Mouse (Mus musculus) heart, postnatal 14 days (tissue): Measurements from ENCODE around the gene Rbm38. TPM values are rescaled to one million over a fixed set of nuclear protein-coding genes. Genes with fewer than 3 reads are reported as not detected.

Source experiments
- DNase-seq, 2 experiments: peaks; one replicate each; pipeline ENCODE4 v3.0.0; 2021 to 2022
- intact Hi-C: fragments of 180-260 bp; cut with DNase I; formaldehyde crosslinking; loops from one replicate; pipeline ENCODE4 v1.15.1; 2025
- long read RNA-seq, 2 experiments: library from polyadenylated mRNA; stranded (forward); transcript quantifications; one replicate each; pipeline ENCODE4 v2.0.0; 2021
- total RNA-seq, 2 experiments: library from RNA; stranded (reverse); gene quantifications; 2 replicates each; pipeline ENCODE4 v1.2.3; 2021

Gene Rbm38
- total RNA-seq, result 100 to 1,000 TPM; 198 to 232 TPM
- long read RNA-seq, experiment 1, transcript Rbm38-202 (2 exons, 1,527 nt), result minor isoform, 10 of 479 reads
- long read RNA-seq, experiment 1, transcript Rbm38-203 (3 exons, 2,281 nt), result minor isoform, 9 of 479 reads
- long read RNA-seq, experiment 1, transcript Rbm38-206 (4 exons, 936 nt), result minor isoform, 27 of 479 reads
- long read RNA-seq, experiment 1, transcript Rbm38-201 (4 exons, 1,768 nt), result major isoform, 407 of 479 reads
- long read RNA-seq, experiment 1, partial matches to known transcripts, result 3 of 479 reads
- long read RNA-seq, experiment 1, other reads (novel, unspliced or antisense), result 22 of 479 reads
- long read RNA-seq, experiment 2, transcript Rbm38-203 (3 exons, 2,281 nt), result minor isoform, 10 of 278 reads
- long read RNA-seq, experiment 2, transcript Rbm38-201 (4 exons, 1,768 nt), result major isoform, 229 of 278 reads
- long read RNA-seq, experiment 2, transcript Rbm38-206 (4 exons, 936 nt), result minor isoform, 19 of 278 reads
- long read RNA-seq, experiment 2, partial matches to known transcripts, result 1 of 278 reads
- long read RNA-seq, experiment 2, other reads (novel, unspliced or antisense), result 14 of 278 reads

DNA sequence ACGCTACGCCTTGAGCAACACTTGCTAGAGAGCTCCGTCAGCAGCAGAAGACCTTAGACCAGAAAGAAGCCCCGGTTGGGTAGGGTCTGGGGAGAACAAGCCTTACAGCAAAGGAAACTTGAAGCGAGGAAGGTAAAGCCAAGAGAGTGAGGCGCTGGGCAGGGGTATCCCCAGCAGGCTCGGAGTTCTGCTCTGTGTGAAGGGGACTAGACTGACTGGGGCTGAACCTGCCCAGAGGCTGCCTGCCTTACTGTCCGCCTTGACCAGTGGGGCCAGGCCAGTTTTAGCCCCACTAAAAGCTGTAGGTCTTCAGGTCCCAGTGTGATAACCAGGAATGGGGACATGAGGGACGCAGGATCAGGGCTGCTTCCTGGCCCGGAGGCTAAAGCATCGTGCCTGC lies at the start of gene Rbm38:
Gene Rbm38 (plus strand): TSS at position 69 of the 400 bp plus-strand sequence.
- intact Hi-C loops, result no loop called here
- no peak for DNase-seq

GRCm38 (mm10) chr2:172971865-172972264 lies 48.4 kb upstream of the Rbm38 start:
- no peak for DNase-seq
- intact Hi-C loops, result no loop called here

DNA sequence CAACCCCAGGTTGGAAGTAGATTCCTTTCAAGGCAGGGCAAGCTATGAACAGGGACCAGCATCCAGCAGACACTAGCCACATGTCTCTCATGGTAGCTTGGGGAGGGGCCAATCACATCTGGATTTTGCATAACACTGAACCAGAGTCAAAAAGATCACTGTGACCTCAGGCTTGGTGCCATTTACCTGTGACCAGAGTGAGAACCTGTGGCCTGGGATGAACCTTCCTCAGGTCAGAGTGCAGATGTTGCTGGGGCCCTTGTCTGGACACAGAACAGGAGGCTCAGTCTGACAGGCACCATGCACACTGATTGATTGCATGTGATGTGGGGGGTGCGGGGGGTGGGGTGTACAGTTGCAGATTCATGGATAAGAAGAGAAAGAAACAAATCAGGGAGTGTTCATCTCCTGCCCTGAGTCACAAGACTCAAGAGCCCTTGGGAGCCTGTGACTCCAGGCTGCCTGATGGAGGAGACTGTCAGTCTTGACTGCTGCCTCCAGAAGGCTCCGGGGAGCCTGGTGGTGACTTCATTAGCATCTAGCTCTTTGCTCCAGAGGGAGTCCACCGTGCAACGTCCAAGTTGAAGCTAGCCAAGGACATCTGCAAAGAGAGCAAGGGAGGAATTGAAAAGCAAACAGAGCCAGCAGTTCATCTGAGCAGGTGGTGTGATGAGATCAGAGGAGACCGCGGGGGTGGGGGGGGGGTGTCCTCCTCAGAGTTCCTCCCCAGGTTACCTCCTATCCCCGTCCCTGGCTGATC lies 46.3 kb upstream of the Rbm38 start:
- intact Hi-C loops, result no loop called here

GRCm38 (mm10) chr2:172974701-172975100 lies 45.6 kb upstream of the Rbm38 start:
- peak in 1 of 2 experiments; percentile 18 for DNase-seq
- intact Hi-C loops, result no loop called here

More for the DNA sequence above, 46.3 kb upstream of the Rbm38 start:
- DNase-seq, result peak in 1 of 2 experiments; percentile 21

DNA sequence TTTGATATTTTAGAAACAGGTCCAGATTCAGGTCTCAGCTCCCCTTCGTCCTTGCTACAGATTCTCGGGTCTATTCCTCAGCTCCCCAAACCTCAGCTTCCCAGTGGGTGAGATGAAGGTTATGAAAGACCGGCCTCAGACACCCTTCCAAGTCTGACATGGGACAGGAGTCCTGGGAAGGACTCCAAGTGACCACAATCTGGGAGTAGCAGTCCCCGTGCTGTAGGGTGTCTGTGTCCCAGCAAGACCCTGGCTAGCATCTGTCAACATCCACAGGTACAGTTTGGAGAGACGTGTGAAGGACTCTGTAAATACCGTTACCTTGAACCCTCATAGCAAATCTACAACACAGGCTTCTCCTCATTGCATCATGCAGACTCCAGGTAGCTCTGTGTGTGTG lies 45.1 kb upstream of the Rbm38 start:
- DNase-seq, result peak in 1 of 2 experiments; percentile 26
- intact Hi-C loops, result no loop called here

GRCm38 (mm10) chr2:172976661-172977238 lies 43.5 kb upstream of the Rbm38 start:
- no peak for DNase-seq
- intact Hi-C loops, result no loop called here

GRCm38 (mm10) chr2:172977409-172978130 lies 42.7 kb upstream of the Rbm38 start, which contains the start of gene Spo11:
Spo11 (plus strand) TSS chr2:172977700.
- intact Hi-C loops, result no loop called here
- DNase-seq, result no peak

DNA sequence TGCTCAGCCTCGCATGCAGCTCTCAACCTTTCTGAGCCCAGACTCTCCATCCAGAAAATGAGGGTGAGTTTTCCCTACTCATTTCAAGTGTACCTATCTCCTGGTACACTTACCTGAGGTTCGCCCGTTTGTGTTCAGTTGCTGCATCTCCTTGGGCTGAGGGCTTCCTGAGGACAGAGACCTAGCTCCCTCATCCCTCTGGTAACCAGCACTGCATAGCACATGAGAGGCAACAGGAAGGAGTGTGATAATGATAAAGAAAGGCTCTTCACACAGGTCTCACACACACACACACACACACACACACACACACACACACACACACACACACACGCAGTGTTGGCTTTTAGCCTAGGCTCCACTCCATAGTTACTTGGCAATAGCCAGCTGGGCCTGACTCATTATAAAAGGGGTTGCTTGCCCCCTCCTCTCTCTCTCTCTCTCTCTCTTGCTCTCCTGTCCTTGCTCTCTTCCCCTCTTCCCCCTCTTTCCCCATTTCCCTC lies 42.1 kb upstream of the Rbm38 start:
- DNase-seq, result no peak
- intact Hi-C loops, result no loop called here

GRCm38 (mm10) chr2:172979666-172980345 lies 40.5 kb upstream of the Rbm38 start:
- intact Hi-C loops, result no loop called here

GRCm38 (mm10) chr2:172982776-172983561 lies 37.3 kb upstream of the Rbm38 start:
- intact Hi-C loops, result no loop called here
- DNase-seq, result no peak

More at GRCm38 (mm10) chr2:172979666-172980345, 40.5 kb upstream of the Rbm38 start:
- no peak for DNase-seq

GRCm38 (mm10) chr2:172990161-172990560 lies 30.1 kb upstream of the Rbm38 start:
- no peak for DNase-seq
- intact Hi-C loops, result loop anchor here (10.0 kb wide), 1 partner anchor 435 kb away; no protein-coding TSS in a partner anchor

- intact Hi-C loops, result loop anchor here (1.0 to 10.0 kb wide), 3 partner anchors 165 to 519 kb away; no protein-coding TSS in a partner anchor
- peak; percentile 70 to 81 for DNase-seq
Measured at GRCm38 (mm10) chr2:172996207-172996606, 24.1 kb upstream of the Rbm38 start.

GRCm38 (mm10) chr2:172997748-172998147 lies 22.6 kb upstream of the Rbm38 start:
- DNase-seq, result no peak
- intact Hi-C loops, result loop anchor here (2.0 to 10.0 kb wide), 4 partner anchors 83 to 520 kb away; no protein-coding TSS in a partner anchor

DNA sequence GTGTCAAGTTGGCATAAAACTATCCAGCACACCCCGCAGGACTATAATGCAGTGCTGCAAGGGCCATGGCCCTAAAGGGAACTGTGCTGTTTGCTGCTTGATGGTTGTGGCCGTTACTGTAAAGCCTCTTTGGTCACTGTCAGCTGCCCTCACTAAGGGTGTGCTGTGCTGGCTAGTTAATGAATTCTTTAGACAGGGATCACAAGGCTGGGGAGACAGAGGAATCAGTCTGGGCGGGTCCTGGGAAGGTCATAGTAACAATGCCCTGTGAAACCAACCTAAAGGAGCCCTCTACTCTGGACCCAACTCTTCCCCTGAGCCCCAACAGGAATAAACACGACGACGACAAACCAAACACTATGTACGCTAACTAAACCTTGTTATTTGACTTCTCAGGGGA lies 21.8 kb upstream of the Rbm38 start:
- DNase-seq, result no peak
- intact Hi-C loops, result loop anchor here (2.0 to 10.0 kb wide), 4 partner anchors 82 to 521 kb away; no protein-coding TSS in a partner anchor

GRCm38 (mm10) chr2:172999630-173000284 lies 20.5 kb upstream of the Rbm38 start, which contains the start of gene Rae1:
Rae1 (plus strand) TSS chr2:173000117.
- intact Hi-C loops, result loop anchor here (2.0 to 10.0 kb wide), 7 partner anchors 19 to 1345 kb away; partner anchors contain the start of genes Aurka, Cstf1 and Gm20721
- DNase-seq, result peak; percentile 100

GRCm38 (mm10) chr2:173000285-173000652 lies 20.0 kb upstream of the Rbm38 start:
- DNase-seq, result peak; percentile 64 to 75
- intact Hi-C loops, result loop anchor here (2.0 to 10.0 kb wide), 3 partner anchors 19 to 1345 kb away; partner anchors contain the start of genes Aurka, Cstf1 and Gm20721

DNA sequence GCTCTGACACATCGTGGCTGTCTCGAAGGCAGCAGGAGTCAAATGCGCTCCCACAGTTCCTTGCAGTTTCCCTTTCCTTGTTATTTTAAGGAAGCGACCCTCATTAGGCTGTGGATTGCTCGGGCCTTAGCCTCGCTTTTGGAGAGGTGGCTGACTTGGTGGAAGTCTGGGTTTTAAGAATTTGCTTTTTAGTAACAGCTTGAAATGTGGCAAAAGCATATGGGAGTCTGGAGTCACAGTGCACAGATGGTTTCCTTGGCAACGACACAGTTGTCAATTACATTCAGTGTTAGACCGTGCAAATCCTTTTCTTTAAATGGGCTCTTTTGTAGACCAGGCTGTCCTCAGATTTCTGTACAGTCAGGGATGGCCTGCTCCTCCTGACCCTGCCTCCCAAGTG lies 19.4 kb upstream of the Rbm38 start:
- no peak for DNase-seq
- intact Hi-C loops, result loop anchor here (2.0 to 10.0 kb wide), 3 partner anchors 18 to 1344 kb away; partner anchors contain the start of genes Aurka, Cstf1 and Gm20721
